9 mouse cellular contexts compared by ENCODE assay signal in the genomic region with DNA sequence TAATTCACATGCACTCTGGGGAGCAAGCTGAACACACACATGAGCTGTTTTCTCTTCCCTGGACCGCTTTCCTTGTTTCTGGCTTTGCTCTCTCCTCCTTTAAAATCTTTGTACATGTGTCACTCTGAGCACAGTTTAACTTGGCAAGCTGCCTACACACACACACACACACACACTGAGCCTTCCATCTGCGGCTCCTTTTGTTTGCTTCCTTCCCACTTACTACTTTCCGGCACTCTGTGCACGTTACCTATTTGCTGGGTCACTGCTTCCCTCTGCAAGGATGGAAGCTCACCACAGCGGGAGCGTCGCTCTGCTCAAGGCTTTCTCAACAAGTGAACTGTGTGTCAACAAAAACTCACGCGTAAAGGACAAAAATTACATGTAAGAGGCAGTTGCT. TPM values are rescaled to one million over a fixed set of nuclear protein-coding genes. Genes with fewer than 3 reads are reported as not detected.
DNase-seq lines count a peak whose midpoint lies in the region; ATAC-seq and TF ChIP-seq lines count a peak whose summit lies in the region.
"Had no signal": no experiment of that assay in that cellular context is flagged by ENCODE, and none has a peak within 500 bp of the region (broad histone marks: within the 10 kb centered on the region; RNA-seq: fewer than 3 reads in every experiment).

No protein-coding gene starts in this region.

- no peak overlapping the region for H3K9ac ChIP-seq in kidney, postnatal 0 days (ENCODE audit: low read depth, low read length)
- no peak overlapping the region for H3K9ac ChIP-seq in stomach, embryonic 16.5 days (ENCODE audit: low read length)

- intact Hi-C loops in gastrocnemius, postnatal 36 days (cut with DNase I): no loop called here

- DNase-seq in frontal cortex, postnatal 14 days (ENCODE audit: low spot score in 2 of 2): no peak
- DNase-seq in 416B (ENCODE audit: low read depth): peak; percentile 81
- DNase-seq in forebrain, embryonic 10.5 days (ENCODE audit: extremely low spot score, low spot score): no peak
- DNase-seq in kidney, postnatal 0 days (ENCODE audit: low spot score): peak; percentile 57
- DNase-seq in lung, postnatal 36 days: peak; percentile 66
- DNase-seq in gastrocnemius, postnatal 36 days: no peak

- H3K4me2 ChIP-seq in kidney, postnatal 0 days (ENCODE audit: low read length): no peak overlapping the region
- H3K4me2 ChIP-seq in stomach, embryonic 16.5 days (ENCODE audit: low read depth, low read length): no peak overlapping the region

- no peaks in the 10 kb centered on the region for H3K36me3 ChIP-seq in forebrain, embryonic 10.5 days (replicated peaks)
- H3K36me3 ChIP-seq in kidney, postnatal 0 days (ENCODE audit: insufficient read depth, low read length): no peaks in the 10 kb centered on the region
- no peaks in the 10 kb centered on the region for H3K36me3 ChIP-seq in stomach, embryonic 16.5 days (ENCODE audit: control insufficient read depth, insufficient read depth, low read length)

- H3K4me1 ChIP-seq in forebrain, embryonic 10.5 days: peaks cover 19% of the 10 kb centered on the region
- 0 out of 2 replicates have a peak, but pooled peaks cover 6% of the 10 kb centered on the region for H3K4me1 ChIP-seq in kidney, postnatal 0 days (replicated peaks; ENCODE audit: insufficient read depth, low read length)
- 0 out of 2 replicates have a peak, but pooled peaks cover 5% of the 10 kb centered on the region for H3K4me1 ChIP-seq in stomach, embryonic 16.5 days (ENCODE audit: control insufficient read depth, insufficient read depth, low read length)

- peak overlapping the region; percentile 48; the same call in 1 of the 2 replicates for H3K27ac ChIP-seq in forebrain, embryonic 10.5 days
- no peak overlapping the region for H3K27ac ChIP-seq in kidney, postnatal 0 days
- H3K27ac ChIP-seq in stomach, embryonic 16.5 days (ENCODE audit: low read length): no peak overlapping the region

- H3K4me3 ChIP-seq in forebrain, embryonic 10.5 days: no peak overlapping the region
- no peak overlapping the region for H3K4me3 ChIP-seq in kidney, postnatal 0 days (replicated peaks; ENCODE audit: low read depth, low read length)
- H3K4me3 ChIP-seq in stomach, embryonic 16.5 days (replicated peaks; ENCODE audit: low read length): no peak overlapping the region

- ATAC-seq in frontal cortex, adult (ENCODE audit: low TSS enrichment): peak; percentile 24
- ATAC-seq in kidney, postnatal 0 days (replicated peaks; ENCODE audit: low FRiP score, low read depth): peak; percentile 59; the same call in 1 of the 2 replicates
- ATAC-seq in stomach, embryonic 16.5 days (ENCODE audit: insufficient read depth, low FRiP score): peak; percentile 92

- 68% methylated on average over 9 of the region's 9 CpGs for WGBS in forebrain, embryonic 10.5 days
- WGBS in kidney, postnatal 0 days: 8% methylated on average over 9 of the region's 9 CpGs
- 34% methylated on average over 9 of the region's 9 CpGs for WGBS in stomach, embryonic 16.5 days

- no peak for TF ChIP-seq CTCF in kidney, postnatal 0 days (IDR thresholded peaks at IDR 0.05; ENCODE audit: low read depth)

- no peaks in the 10 kb centered on the region for H3K27me3 ChIP-seq in forebrain, embryonic 10.5 days (ENCODE audit: poor library complexity, severe bottlenecking)
- no peaks in the 10 kb centered on the region for H3K27me3 ChIP-seq in kidney, postnatal 0 days (ENCODE audit: insufficient read depth, low read length)
- no peaks in the 10 kb centered on the region for H3K27me3 ChIP-seq in stomach, embryonic 16.5 days (ENCODE audit: control insufficient read depth, insufficient read depth, low read length)

- H3K9me3 ChIP-seq in forebrain, embryonic 10.5 days: no peaks in the 10 kb centered on the region
- H3K9me3 ChIP-seq in kidney, postnatal 0 days (replicated peaks; ENCODE audit: low read length): no peaks in the 10 kb centered on the region
- no peaks in the 10 kb centered on the region for H3K9me3 ChIP-seq in stomach, embryonic 16.5 days (replicated peaks; ENCODE audit: control insufficient read depth, low read length)
- H3K9me3 ChIP-seq: G1E had no signal

RNA-seq across cellular contexts. Expression of gene Ap1s3, which starts 25.6 kb away (rescaled TPM):
- 0.31 and 0.47 TPM in 2 replicates for polyA plus RNA-seq in forebrain, embryonic 10.5 days (2016; fragmentation: Nextera tagmentation; extraction: Ambion mirVana)
- polyA plus RNA-seq in kidney, postnatal 0 days (2015; fragmentation: Nextera tagmentation; extraction: Ambion mirVana): 0.97 and 1.5 TPM in 2 replicates
- 0.43 and 0.54 TPM in 2 replicates for polyA plus RNA-seq in stomach, embryonic 16.5 days (2015; fragmentation: Nextera tagmentation; extraction: Ambion mirVana)
- total RNA-seq in gastrocnemius, postnatal 36 days (2021): not detected

Comparison
In these comparisons a context has a peak if more than half of its experiments do, and no peak if none do; other contexts are left out.
1. ATAC-seq: peak in every context shown above with its lines; median percentile 92 in stomach, embryonic 16.5 days; 59 in kidney, postnatal 0 days; 24 in frontal cortex, adult.
2. DNase-seq: peak in 416B (single experiment), kidney, postnatal 0 days (single experiment) and lung, postnatal 36 days (single experiment); none in frontal cortex, postnatal 14 days (0 of 2), forebrain, embryonic 10.5 days (single experiment) and gastrocnemius, postnatal 36 days (0 of 2).